Mouse (Mus musculus): ENCODE data around the gene Sox10. TPM values are rescaled to one million over a fixed set of nuclear protein-coding genes. Genes with fewer than 3 reads are reported as not detected.

Gene Sox10
- polyA plus RNA-seq, 1 experiment: 11.8 TPM

GRCm38 (mm10) chr15:79155572-79155971 is 9.5 kb downstream of the Sox10 start:
- DNase-seq (ENCODE audit: low spot score): no peak

- DNase-seq (ENCODE audit: low spot score): no peak
Measured at GRCm38 (mm10) chr15:79152709-79153108, 12.3 kb downstream of the Sox10 start.

GRCm38 (mm10) chr15:79151881-79152280 is 13.2 kb downstream of the Sox10 start:
- DNase-seq (ENCODE audit: low spot score): no peak

GRCm38 (mm10) chr15:79148533-79148932 is 16.5 kb downstream of the Sox10 start:
- DNase-seq (ENCODE audit: low spot score): peak; percentile 72

GRCm38 (mm10) chr15:79145522-79145921 is 19.5 kb downstream of the Sox10 start:
- DNase-seq (ENCODE audit: low spot score): no peak

GRCm38 (mm10) chr15:79144021-79144420 is 21.0 kb downstream of the Sox10 start:
- DNase-seq (ENCODE audit: low spot score): no peak

GRCm38 (mm10) chr15:79143316-79143715 is 21.7 kb downstream of the Sox10 start:
- DNase-seq (ENCODE audit: low spot score): no peak

GRCm38 (mm10) chr15:79141566-79141917 is 23.5 kb downstream of the Sox10 start:
- DNase-seq (ENCODE audit: low spot score): no peak

GRCm38 (mm10) chr15:79140866-79141565 is 24.0 kb downstream of the Sox10 start, which contains the start of the genes Polr2f and 1700088E04Rik:
Polr2f (plus strand) TSS chr15:79141009.
1700088E04Rik (minus strand) TSS chr15:79141253.
- DNase-seq (ENCODE audit: low spot score): peak; percentile 87

- no peak for DNase-seq (ENCODE audit: low spot score)
Measured at GRCm38 (mm10) chr15:79139640-79140039, 25.4 kb downstream of the Sox10 start.

- no peak for DNase-seq (ENCODE audit: low spot score)
Measured at GRCm38 (mm10) chr15:79135783-79136575, 29.1 kb downstream of the Sox10 start.

GRCm38 (mm10) chr15:79135332-79135731 is 29.7 kb downstream of the Sox10 start:
- DNase-seq (ENCODE audit: low spot score): no peak

- no peak for DNase-seq (ENCODE audit: low spot score)
Measured at GRCm38 (mm10) chr15:79134496-79135270, 30.4 kb downstream of the Sox10 start.

- DNase-seq (ENCODE audit: low spot score): no peak
Measured at GRCm38 (mm10) chr15:79133191-79133661, 31.8 kb downstream of the Sox10 start.

- no peak for DNase-seq (ENCODE audit: low spot score)
Measured at GRCm38 (mm10) chr15:79131442-79131841, 33.6 kb downstream of the Sox10 start.

GRCm38 (mm10) chr15:79130782-79131181 is 34.3 kb downstream of the Sox10 start:
- DNase-seq (ENCODE audit: low spot score): no peak

GRCm38 (mm10) chr15:79129311-79129710 is 35.7 kb downstream of the Sox10 start:
- DNase-seq (ENCODE audit: low spot score): no peak

GRCm38 (mm10) chr15:79128208-79128607 is 36.8 kb downstream of the Sox10 start:
- DNase-seq (ENCODE audit: low spot score): no peak

- DNase-seq (ENCODE audit: low spot score): no peak
Measured at GRCm38 (mm10) chr15:79127101-79127500, 37.9 kb downstream of the Sox10 start.

GRCm38 (mm10) chr15:79126217-79126932 is 38.7 kb downstream of the Sox10 start:
- no peak for DNase-seq (ENCODE audit: low spot score)

GRCm38 (mm10) chr15:79124331-79124875 is 40.6 kb downstream of the Sox10 start:
- DNase-seq (ENCODE audit: low spot score): peak; percentile 20
